Mouse (Mus musculus) liver, embryonic 14.5 days (tissue): ENCODE data around the gene Abt1.

Source experiments
- CTCF ChIP-seq: IDR thresholded peaks from 2 replicates; pipeline ENCODE4 v1.5.1; 2016; ENCODE audit warnings: antibody characterized with exemption, low read depth, control low read depth
- EP300 ChIP-seq: IDR thresholded peaks from 2 replicates; pipeline ENCODE4 v1.6.1; 2016; ENCODE audit warnings: antibody characterized with exemption, low read depth

- TF ChIP-seq CTCF (no peak), EP300 (no peak)
Measured at GRCm38 (mm10) chr13:23433206-23433605, 9.5 kb upstream of the Abt1 start.
